Comparison of ENCODE assay signal across 8 mouse cellular contexts in genomic region chr10:80843087-80843930, GRCm38 (mm10). TPM values are rescaled to one million over a fixed set of nuclear protein-coding genes. Genes with fewer than 3 reads are reported as not detected.
DNase-seq lines count a peak whose midpoint lies in the region; ATAC-seq and TF ChIP-seq lines count a peak whose summit lies in the region.
"Had no signal": no experiment of that assay in that cellular context is flagged by ENCODE, and none has a peak within 500 bp of the region (broad histone marks: within the 10 kb centered on the region; RNA-seq: fewer than 3 reads in every experiment).

No protein-coding gene starts in this region.

- peaks cover 41% of the 10 kb centered on the region for H3K27me3 ChIP-seq in forebrain, embryonic 13.5 days
- H3K27me3 ChIP-seq in limb, embryonic 11.5 days (ENCODE audit: control insufficient read depth, insufficient read depth, low read length) = peaks cover 37% of the 10 kb centered on the region
- H3K27me3 ChIP-seq in small intestine, adult 2 months (ENCODE audit: control insufficient read depth, insufficient read depth, low read length) = peaks cover 21% of the 10 kb centered on the region

- H3K9ac ChIP-seq in forebrain, embryonic 13.5 days = peak overlapping the region; percentile 72
- peak overlapping the region; percentile 50 for H3K9ac ChIP-seq in limb, embryonic 11.5 days (ENCODE audit: low read length)

- WGBS in forebrain, embryonic 13.5 days = 8% methylated on average over 31 of the region's 32 CpGs
- WGBS in limb, embryonic 11.5 days = 12% methylated on average over 28 of the region's 32 CpGs
- WGBS in small intestine, adult 2 months = 17% methylated on average over 32 of the region's 32 CpGs

- H3K27ac ChIP-seq in left cerebral cortex, adult 2 months = peak overlapping the region; percentile 84
- no peak overlapping the region for H3K27ac ChIP-seq in forebrain, embryonic 13.5 days
- H3K27ac ChIP-seq in limb, embryonic 11.5 days (replicated peaks; ENCODE audit: low read depth, low read length) = no peak overlapping the region
- no peak overlapping the region for H3K27ac ChIP-seq in small intestine, adult 2 months (ENCODE audit: insufficient read depth, low read depth, low read length)

- no peak for DNase-seq in left cerebral cortex, adult 2 months (ENCODE audit: extremely low spot score in 1 of 2, low spot score in 2 of 2)
- DNase-seq in left cerebral cortex, adult 18-20 months (ENCODE audit: low spot score in 2 of 2) = no peak
- no peak for DNase-seq in limb, embryonic 11.5 days (ENCODE audit: low spot score)
- DNase-seq in MN1 (ENCODE audit: low spot score) = no peak
- no peak for DNase-seq in urinary bladder, postnatal 36 days (ENCODE audit: low spot score in 2 of 2)

- 0 out of 2 replicates have a peak, but pooled peaks have one; percentile 24 for ATAC-seq in forebrain, embryonic 13.5 days
- no peak for ATAC-seq in limb, embryonic 11.5 days (ENCODE audit: insufficient number of reproducible peaks, low FRiP score, low TSS enrichment, low read depth)

- intact Hi-C loops in left cerebral cortex, adult 2 months (cut with DNase I) = no loop called here

- H3K36me3 ChIP-seq in forebrain, embryonic 13.5 days (ENCODE audit: poor library complexity, severe bottlenecking) = no peaks in the 10 kb centered on the region
- no peaks in the 10 kb centered on the region for H3K36me3 ChIP-seq in limb, embryonic 11.5 days (ENCODE audit: control insufficient read depth, insufficient read depth, low read length)
- no peaks in the 10 kb centered on the region for H3K36me3 ChIP-seq in small intestine, adult 2 months (ENCODE audit: control insufficient read depth, insufficient read depth, low read length)

- H3K4me3 ChIP-seq in left cerebral cortex, adult 2 months = peak overlapping the region; percentile 60
- H3K4me3 ChIP-seq in forebrain, embryonic 13.5 days = peak overlapping the region; percentile 47
- H3K4me3 ChIP-seq in limb, embryonic 11.5 days (ENCODE audit: low read depth, low read length) = peak overlapping the region; percentile 31
- peak overlapping the region; percentile 39 for H3K4me3 ChIP-seq in small intestine, adult 2 months (ENCODE audit: low read depth, low read length)

- H3K4me2 ChIP-seq in forebrain, embryonic 13.5 days = peak overlapping the region; percentile 86
- H3K4me2 ChIP-seq in limb, embryonic 11.5 days (ENCODE audit: low read depth, severe bottlenecking) = peak overlapping the region; percentile 75

- TF ChIP-seq CTCF in left cerebral cortex, adult 2 months (IDR thresholded peaks at IDR 0.05) = no peak
- no peak for TF ChIP-seq CTCF in small intestine, adult 2 months (IDR thresholded peaks at IDR 0.05; ENCODE audit: extremely low read depth, insufficient read length, insufficient replicate concordance, low read depth, low read length)

- H3K4me1 ChIP-seq in forebrain, embryonic 13.5 days = peaks cover 15% of the 10 kb centered on the region
- H3K4me1 ChIP-seq in limb, embryonic 11.5 days (ENCODE audit: control insufficient read depth, insufficient read depth, low read length) = peaks cover 10% of the 10 kb centered on the region; the same call in 1 of the 2 replicates
- peaks cover 4% of the 10 kb centered on the region for H3K4me1 ChIP-seq in small intestine, adult 2 months (ENCODE audit: control insufficient read depth, insufficient read depth, insufficient read length, low read length)

- no peak for TF ChIP-seq POLR2A in small intestine, adult 2 months (IDR thresholded peaks at IDR 0.05; ENCODE audit: low read depth, low read length)

- no peaks in the 10 kb centered on the region for H3K9me3 ChIP-seq in forebrain, embryonic 13.5 days (replicated peaks)
- no peaks in the 10 kb centered on the region for H3K9me3 ChIP-seq in limb, embryonic 11.5 days (ENCODE audit: control insufficient read depth, low read length)

RNA-seq across cellular contexts. Expression of gene Lingo3, which starts 0.5 kb away (rescaled TPM):
- 10 to 100 TPM; 38.3 to 42.8 TPM for total RNA-seq in left cerebral cortex, adult 2 months (2021)
- 10 to 100 TPM; 35.4 to 45.0 TPM for total RNA-seq in left cerebral cortex, adult 18-20 months (2021)
- polyA plus RNA-seq in forebrain, embryonic 13.5 days (2015; fragmentation: Nextera tagmentation; extraction: Ambion mirVana) = 1.7 and 2.0 TPM in 2 replicates
- 0.33 and 0.36 TPM in 2 replicates for polyA plus RNA-seq in limb, embryonic 11.5 days (2014; fragmentation: Nextera tagmentation; extraction: Ambion mirVana)
- polyA plus RNA-seq in small intestine, adult 2 months (2012; rRNA removed) = 0.06 and 0.08 TPM in 2 replicates

RNA-seq across cellular contexts. Expression of gene Lsm7, which starts 11.7 kb away (rescaled TPM):
- 10 to 100 TPM; 40.0 to 43.2 TPM for total RNA-seq in left cerebral cortex, adult 2 months (2021)
- 10 to 100 TPM; 34.8 to 48.8 TPM for total RNA-seq in left cerebral cortex, adult 18-20 months (2021)
- polyA plus RNA-seq in forebrain, embryonic 13.5 days (2015; fragmentation: Nextera tagmentation; extraction: Ambion mirVana) = 291 and 325 TPM in 2 replicates
- 375 and 398 TPM in 2 replicates for polyA plus RNA-seq in limb, embryonic 11.5 days (2014; fragmentation: Nextera tagmentation; extraction: Ambion mirVana)
- polyA plus RNA-seq in small intestine, adult 2 months (2012; rRNA removed) = 61.1 and 82.7 TPM in 2 replicates

RNA-seq across cellular contexts. Expression of gene Sppl2b, which starts 11.8 kb away (rescaled TPM):
- total RNA-seq in left cerebral cortex, adult 2 months (2021) = 10 to 100 TPM; 55.6 to 62.5 TPM
- 10 to 100 TPM; 45.6 to 53.7 TPM for total RNA-seq in left cerebral cortex, adult 18-20 months (2021)
- 40.1 and 45.3 TPM in 2 replicates for polyA plus RNA-seq in forebrain, embryonic 13.5 days (2015; fragmentation: Nextera tagmentation; extraction: Ambion mirVana)
- polyA plus RNA-seq in limb, embryonic 11.5 days (2014; fragmentation: Nextera tagmentation; extraction: Ambion mirVana) = 26.8 and 28.1 TPM in 2 replicates
- polyA plus RNA-seq in small intestine, adult 2 months (2012; rRNA removed) = 43.1 and 81.2 TPM in 2 replicates

RNA-seq across cellular contexts. Expression of gene Oaz1, which starts 16.9 kb away (rescaled TPM):
- 100 to 1,000 TPM; 476 to 536 TPM for total RNA-seq in left cerebral cortex, adult 2 months (2021)
- 100 to 1,000 TPM; 517 to 561 TPM for total RNA-seq in left cerebral cortex, adult 18-20 months (2021)
- 1,581 and 1,699 TPM in 2 replicates for polyA plus RNA-seq in forebrain, embryonic 13.5 days (2015; fragmentation: Nextera tagmentation; extraction: Ambion mirVana)
- polyA plus RNA-seq in limb, embryonic 11.5 days (2014; fragmentation: Nextera tagmentation; extraction: Ambion mirVana) = 2,003 and 2,108 TPM in 2 replicates
- polyA plus RNA-seq in small intestine, adult 2 months (2012; rRNA removed) = 771 and 1,172 TPM in 2 replicates

RNA-seq across cellular contexts. Expression of gene Tmprss9, which starts 28.3 kb away (rescaled TPM):
- under 1 TPM; 0.18 to 0.19 TPM for total RNA-seq in left cerebral cortex, adult 2 months (2021)
- under 1 TPM; 0.12 to 0.26 TPM for total RNA-seq in left cerebral cortex, adult 18-20 months (2021)
- 0.13 and 0.14 TPM in 2 replicates for polyA plus RNA-seq in forebrain, embryonic 13.5 days (2015; fragmentation: Nextera tagmentation; extraction: Ambion mirVana)
- polyA plus RNA-seq in limb, embryonic 11.5 days (2014; fragmentation: Nextera tagmentation; extraction: Ambion mirVana) = not detected in 2 replicates
- 0.66 and 1.3 TPM in 2 replicates for polyA plus RNA-seq in small intestine, adult 2 months (2012; rRNA removed)
- total RNA-seq: common myeloid progenitor, adult 5-6 weeks had no signal
